Mouse (Mus musculus) heart, postnatal 0 days (tissue): Measurements from ENCODE around the gene Trmt112.

Experiments
- CTCF ChIP-seq: IDR thresholded peaks from 2 replicates; pipeline ENCODE4 v1.5.1; 2016; ENCODE audit warnings: antibody characterized with exemption, control low read depth, low read depth
- EP300 ChIP-seq: IDR thresholded peaks from 2 replicates; pipeline ENCODE4 v1.6.1; 2016; ENCODE audit warnings: antibody characterized with exemption, low read depth

DNA sequence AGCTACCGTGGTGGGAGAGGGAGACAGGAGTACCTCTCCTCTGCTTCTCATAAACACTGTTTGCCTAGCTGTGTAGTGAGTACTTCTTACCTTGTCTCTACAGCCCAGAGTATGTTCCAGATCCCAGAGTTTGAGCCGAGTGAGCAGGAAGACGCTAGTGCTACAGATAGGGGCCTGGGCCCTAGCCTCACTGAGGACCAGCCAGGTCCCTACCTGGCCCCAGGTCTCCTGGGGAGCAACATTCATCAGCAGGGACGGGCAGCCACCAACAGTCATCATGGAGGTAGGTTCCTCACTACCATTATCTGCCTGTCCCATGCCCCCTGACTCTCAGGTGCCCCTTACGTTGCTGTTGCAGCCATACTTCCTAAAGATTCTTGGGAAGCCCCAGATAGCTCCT lies 33.3 kb downstream of the Trmt112 start:
- TF ChIP-seq CTCF (no peak), EP300 (no peak)
